Mouse (Mus musculus): ENCODE results near the gene S100g.

GRCm38 (mm10) chrX:162913651-162914050, 50.7 kb downstream of the S100g start:
- TF ChIP-seq POLR2A (IDR thresholded peaks at IDR 0.05; ENCODE audit: low read depth, low read length) (no peak), CTCF (IDR thresholded peaks at IDR 0.05; ENCODE audit: extremely low read depth, insufficient read length, insufficient replicate concordance, low read depth, low read length) (no peak)
